Mouse (Mus musculus): ENCODE data around the gene Gm28038. TPM values are rescaled to one million over a fixed set of nuclear protein-coding genes. Genes with fewer than 3 reads are reported as not detected.

Gene Gm28038
- polyA plus RNA-seq, 1 experiment from 2014 or later: not detected

- Histone ChIP-seq H3K27me3 (no peaks in the 10 kb centered on the region), H3K9ac (no peak overlapping the region), H3K9me3 (replicated peaks) (no peaks in the 10 kb centered on the region), H3K27ac (no peak overlapping the region), H3K4me2 (no peak overlapping the region), H3K4me1 (peaks cover 24% of the 10 kb centered on the region), H3K4me3 (no peak overlapping the region), H3K36me3 (ENCODE audit: poor library complexity, severe bottlenecking) (peaks cover 95% of the 10 kb centered on the region)
- 90% methylated on average over 15 of the region's 15 CpGs for WGBS
- ATAC-seq: no peak
These were observed 21.4 kb upstream of the Gm28038 start for GRCm38 (mm10) chr2:30259131-30260064.

GRCm38 (mm10) chr2:30261064-30261736 lies 19.6 kb upstream of the Gm28038 start:
- H3K4me3 ChIP-seq: no peak overlapping the region
- ATAC-seq: no peak
- H3K9me3 ChIP-seq (replicated peaks): no peaks in the 10 kb centered on the region
- peaks cover 88% of the 10 kb centered on the region for H3K36me3 ChIP-seq (ENCODE audit: poor library complexity, severe bottlenecking)
- H3K27me3 ChIP-seq: no peaks in the 10 kb centered on the region
- 91% methylated on average over 4 of the region's 4 CpGs for WGBS
- H3K4me2 ChIP-seq: no peak overlapping the region
- peaks cover 40% of the 10 kb centered on the region for H3K4me1 ChIP-seq
- no peak overlapping the region for H3K9ac ChIP-seq
- no peak overlapping the region for H3K27ac ChIP-seq

GRCm38 (mm10) chr2:30261921-30262839 lies 18.7 kb upstream of the Gm28038 start:
- no peak for ATAC-seq
- WGBS: 89% methylated on average over 18 of the region's 18 CpGs
- peaks cover 79% of the 10 kb centered on the region for H3K36me3 ChIP-seq (ENCODE audit: poor library complexity, severe bottlenecking)
- H3K4me2 ChIP-seq: no peak overlapping the region
- H3K4me1 ChIP-seq: peaks cover 47% of the 10 kb centered on the region
- no peaks in the 10 kb centered on the region for H3K27me3 ChIP-seq
- H3K4me3 ChIP-seq: no peak overlapping the region
- H3K27ac ChIP-seq: peak overlapping the region; percentile 15
- H3K9me3 ChIP-seq (replicated peaks): no peaks in the 10 kb centered on the region
- H3K9ac ChIP-seq: 0 out of 2 replicates have a peak overlapping the region, but pooled peaks have one; percentile 7

GRCm38 (mm10) chr2:30262840-30263441 lies 17.9 kb upstream of the Gm28038 start:
- no peaks in the 10 kb centered on the region for H3K27me3 ChIP-seq
- ATAC-seq: peak; percentile 84
- no peaks in the 10 kb centered on the region for H3K9me3 ChIP-seq (replicated peaks)
- H3K9ac ChIP-seq: no peak overlapping the region
- H3K4me3 ChIP-seq: no peak overlapping the region
- H3K36me3 ChIP-seq (ENCODE audit: poor library complexity, severe bottlenecking): peaks cover 77% of the 10 kb centered on the region
- peak overlapping the region; percentile 5; the same call in 1 of the 2 replicates for H3K4me2 ChIP-seq
- 47% methylated on average over 4 of the region's 4 CpGs for WGBS
- peaks cover 47% of the 10 kb centered on the region for H3K4me1 ChIP-seq
- H3K27ac ChIP-seq: peak overlapping the region; percentile 72

GRCm38 (mm10) chr2:30263811-30264210 lies 17.0 kb upstream of the Gm28038 start:
- WGBS: 93% methylated on average over 6 of the region's 6 CpGs
- Histone ChIP-seq H3K4me3 (no peak overlapping the region), H3K9ac (no peak overlapping the region), H3K9me3 (replicated peaks) (no peaks in the 10 kb centered on the region), H3K27me3 (no peaks in the 10 kb centered on the region), H3K4me2 (no peak overlapping the region), H3K36me3 (ENCODE audit: poor library complexity, severe bottlenecking) (peaks cover 68% of the 10 kb centered on the region), H3K27ac (no peak overlapping the region; the same call in 1 of the 2 replicates), H3K4me1 (peaks cover 47% of the 10 kb centered on the region)
- no peak for ATAC-seq

- WGBS: 72% methylated on average over 7 of the region's 7 CpGs
- H3K9me3 ChIP-seq (replicated peaks): no peaks in the 10 kb centered on the region
- H3K4me1 ChIP-seq: peaks cover 48% of the 10 kb centered on the region
- H3K4me2 ChIP-seq: no peak overlapping the region
- no peak overlapping the region for H3K4me3 ChIP-seq
- H3K27ac ChIP-seq: peak overlapping the region; percentile 70; the same call in 1 of the 2 replicates
- no peak for ATAC-seq
- peaks cover 57% of the 10 kb centered on the region for H3K36me3 ChIP-seq (ENCODE audit: poor library complexity, severe bottlenecking)
- no peaks in the 10 kb centered on the region for H3K27me3 ChIP-seq
- H3K9ac ChIP-seq: no peak overlapping the region
These were observed 15.9 kb upstream of the Gm28038 start for GRCm38 (mm10) chr2:30264671-30265519.

GRCm38 (mm10) chr2:30265767-30266253 lies 15.0 kb upstream of the Gm28038 start, which contains the start of gene Phyhd1:
Gene Phyhd1 (plus strand): TSS chr2:30266203.
- no peak within 1 kb of the TSS for H3K4me3 ChIP-seq
- H3K27me3 ChIP-seq: no peaks in the 10 kb centered on the region
- no peak for ATAC-seq
- peak within 1 kb of the TSS; percentile 70 for H3K27ac ChIP-seq
- peak within 1 kb of the TSS; percentile 22; the same call in 1 of the 2 replicates for H3K9ac ChIP-seq
- no peaks in the 10 kb centered on the region for H3K9me3 ChIP-seq (replicated peaks)
- WGBS: 38% methylated on average over 5 of the region's 5 CpGs
- H3K36me3 ChIP-seq (ENCODE audit: poor library complexity, severe bottlenecking): peaks cover 48% of the 10 kb centered on the region
- H3K4me2 ChIP-seq: no peak within 1 kb of the TSS
- peaks cover 51% of the 10 kb centered on the region for H3K4me1 ChIP-seq

- H3K4me1 ChIP-seq: peaks cover 51% of the 10 kb centered on the region
- H3K9ac ChIP-seq: no peak overlapping the region
- H3K9me3 ChIP-seq (replicated peaks): no peaks in the 10 kb centered on the region
- peaks cover 42% of the 10 kb centered on the region for H3K36me3 ChIP-seq (ENCODE audit: poor library complexity, severe bottlenecking)
- no peaks in the 10 kb centered on the region for H3K27me3 ChIP-seq
- 17% methylated on average over 4 of the region's 4 CpGs for WGBS
- H3K4me2 ChIP-seq: no peak overlapping the region
- peak overlapping the region; percentile 70 for H3K27ac ChIP-seq
- ATAC-seq: no peak
- H3K4me3 ChIP-seq: no peak overlapping the region
These were observed 14.4 kb upstream of the Gm28038 start for GRCm38 (mm10) chr2:30266392-30266941.

- ATAC-seq: no peak
- Histone ChIP-seq H3K36me3 (ENCODE audit: poor library complexity, severe bottlenecking) (peaks cover 37% of the 10 kb centered on the region), H3K27me3 (no peaks in the 10 kb centered on the region), H3K9ac (no peak overlapping the region), H3K4me1 (peaks cover 45% of the 10 kb centered on the region), H3K9me3 (replicated peaks) (no peaks in the 10 kb centered on the region), H3K27ac (no peak overlapping the region), H3K4me3 (no peak overlapping the region), H3K4me2 (no peak overlapping the region)
- WGBS: 100% methylated on average over 2 of the region's 2 CpGs
These were observed 13.4 kb upstream of the Gm28038 start for GRCm38 (mm10) chr2:30267466-30267865.

GRCm38 (mm10) chr2:30268371-30268770 lies 12.5 kb upstream of the Gm28038 start:
- H3K27me3 ChIP-seq: no peaks in the 10 kb centered on the region
- 62% methylated on average over 4 of the region's 4 CpGs for WGBS

More at GRCm38 (mm10) chr2:30268371-30268770, 12.5 kb upstream of the Gm28038 start:
- no peak for ATAC-seq
- H3K27ac ChIP-seq: no peak overlapping the region
- H3K4me1 ChIP-seq: peaks cover 37% of the 10 kb centered on the region
- H3K4me2 ChIP-seq: no peak overlapping the region
- no peak overlapping the region for H3K4me3 ChIP-seq
- H3K9me3 ChIP-seq (replicated peaks): no peaks in the 10 kb centered on the region
- H3K9ac ChIP-seq: no peak overlapping the region
- H3K36me3 ChIP-seq (ENCODE audit: poor library complexity, severe bottlenecking): peaks cover 33% of the 10 kb centered on the region

Measured in forebrain, embryonic 13.5 days (tissue).